Mouse (Mus musculus) erythroid progenitor cell, adult 5-6 weeks (primary cell): Measurements from ENCODE around the gene Mier3. TPM values are rescaled to one million over a fixed set of nuclear protein-coding genes. Genes with fewer than 3 reads are reported as not detected.
"Not testable (repeated sequence)": the region's sequence is repeated elsewhere in the genome, so short reads cannot be mapped to it uniquely, and the experiment has no call there.

Experiments
- ATAC-seq: replicated peaks from 2 replicates; pipeline ENCODE4 v1.8.0; 2016; ENCODE audit warnings: moderate number of reproducible peaks, mild to moderate bottlenecking, moderate TSS enrichment, inconsistent platforms; ENCODE audit not compliant: poor library complexity, low FRiP score, severe bottlenecking
- total RNA-seq, 2 experiments: library from RNA; stranded (forward) in 1 of 2; stranded (reverse) in 1 of 2; fragments of 150-400 nt in 1 of 2; fragments of 186-747, 209-891 nt in 1 of 2; gene quantifications; 2 replicates each; pipeline versions ENCODE4 v1.2.3 to v1.2.4; 2015 to 2017; ENCODE audit warnings: low replicate concordance in 2 of 2

Gene Mier3
- total RNA-seq, 2 experiments from 2014 or later = 114 to 166 TPM

DNA sequence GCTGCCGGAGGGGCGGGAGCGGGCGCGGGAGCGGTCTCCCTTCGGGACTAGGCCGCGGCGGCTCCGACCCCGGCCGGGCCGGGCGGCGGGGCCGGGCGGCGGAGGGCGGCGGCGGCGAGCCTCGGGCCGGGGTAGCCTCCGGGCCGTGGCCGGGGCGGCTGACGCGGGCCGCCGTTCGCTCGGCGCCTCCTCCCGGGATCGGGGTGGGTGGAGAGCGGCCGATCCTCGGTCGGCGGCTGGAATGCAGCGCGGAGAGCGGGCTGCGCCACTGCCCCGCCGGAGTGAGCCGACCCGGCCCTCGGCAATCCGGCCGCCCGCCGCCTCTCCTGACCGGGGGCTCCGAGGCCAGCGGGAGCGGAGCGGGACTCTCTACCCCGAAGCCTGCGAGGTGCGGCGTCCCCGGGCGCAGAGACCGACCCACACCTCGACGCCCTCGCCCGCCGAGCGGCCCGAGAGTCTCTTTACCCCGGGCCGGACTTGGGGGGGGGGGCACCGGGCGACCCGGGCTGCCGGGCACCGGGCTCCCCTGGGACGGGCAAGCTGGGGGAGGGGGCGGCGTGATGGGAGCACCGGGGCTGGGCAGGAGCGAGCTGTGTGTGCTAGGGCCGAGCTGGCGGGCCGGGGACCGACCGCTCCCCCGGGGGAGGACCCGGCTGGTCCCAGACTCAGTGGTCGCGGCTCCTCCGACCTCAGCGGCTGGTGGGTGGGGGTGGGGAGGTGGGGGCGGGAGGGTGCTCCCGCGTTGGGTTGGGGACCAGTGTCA is 5.9 kb downstream of the Mier3 start:
- ATAC-seq = peak; percentile 20

DNA sequence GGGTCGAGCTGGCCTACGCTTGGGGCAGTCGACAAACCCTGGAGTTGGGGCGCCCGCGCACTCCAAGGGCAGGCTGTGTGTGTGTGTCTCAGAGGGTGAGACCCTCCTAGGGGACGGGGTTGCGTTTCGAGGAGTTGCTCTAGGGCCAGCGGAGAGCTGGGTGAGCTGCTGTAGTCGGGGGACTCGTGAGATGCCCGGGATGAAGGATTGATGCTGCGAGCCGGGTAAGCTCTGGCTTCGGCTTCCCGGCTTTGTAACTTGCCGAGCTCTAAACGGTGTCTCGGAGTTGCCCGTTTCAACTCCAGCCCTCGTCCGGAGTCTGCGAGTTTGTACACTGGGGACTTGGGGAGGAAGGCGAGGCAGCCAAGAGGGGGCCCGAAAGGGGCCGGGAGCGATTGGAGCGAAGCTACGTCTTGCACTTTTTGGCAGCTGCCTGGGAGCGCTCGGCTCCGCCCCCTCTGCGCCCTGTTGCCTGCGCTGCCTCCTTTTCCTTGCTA is 6.6 kb downstream of the Mier3 start:
- ATAC-seq = peak; percentile 70

- ATAC-seq = no peak
Observed at GRCm38 (mm10) chr13:111703396-111703795, 22.6 kb downstream of the Mier3 start.

DNA sequence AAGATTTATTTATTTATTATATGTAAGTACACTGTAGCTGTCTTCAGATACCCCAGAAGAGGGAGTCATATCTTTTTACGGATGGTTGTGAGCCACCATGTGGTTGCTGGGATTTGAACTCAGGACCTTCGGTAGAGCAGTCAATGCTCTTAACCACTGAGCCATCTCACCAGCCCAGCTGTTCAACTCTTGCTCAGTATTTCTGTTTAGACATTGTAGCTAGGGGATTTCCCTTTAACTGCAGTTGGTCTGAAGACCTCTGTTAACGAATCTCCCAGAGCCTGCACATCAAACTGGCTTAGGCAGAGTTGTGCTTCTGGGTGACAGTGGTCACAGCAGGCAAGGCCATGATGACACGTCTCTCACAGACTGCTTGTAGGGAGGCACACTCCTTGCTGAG is 23.2 kb downstream of the Mier3 start:
- ATAC-seq = not testable (repeated sequence)

DNA sequence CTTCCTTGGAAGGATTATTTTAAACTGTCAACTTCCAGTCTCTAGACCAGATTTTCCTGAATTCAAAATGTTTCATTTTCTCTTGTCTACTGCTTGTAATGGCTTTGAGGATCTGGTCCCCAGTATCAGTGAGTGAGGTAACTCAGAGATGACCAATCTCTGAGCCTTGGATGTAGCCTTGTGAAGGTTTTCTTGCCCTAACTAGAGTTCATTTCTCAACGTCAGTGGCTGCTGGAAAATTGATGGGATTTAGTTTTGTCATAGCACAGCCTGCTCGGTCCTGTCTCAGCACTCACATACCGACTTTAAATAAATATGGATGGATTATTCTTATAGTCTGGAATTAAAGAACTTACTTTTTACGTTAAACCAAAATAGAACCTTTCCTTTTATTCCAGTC is 29.8 kb downstream of the Mier3 start:
- no peak for ATAC-seq

- no peak for ATAC-seq
Observed at GRCm38 (mm10) chr13:111719726-111720125, 38.9 kb downstream of the Mier3 start.

- peak; percentile 51 for ATAC-seq
Observed at GRCm38 (mm10) chr13:111724811-111725164, 44.0 kb downstream of the Mier3 start.

DNA sequence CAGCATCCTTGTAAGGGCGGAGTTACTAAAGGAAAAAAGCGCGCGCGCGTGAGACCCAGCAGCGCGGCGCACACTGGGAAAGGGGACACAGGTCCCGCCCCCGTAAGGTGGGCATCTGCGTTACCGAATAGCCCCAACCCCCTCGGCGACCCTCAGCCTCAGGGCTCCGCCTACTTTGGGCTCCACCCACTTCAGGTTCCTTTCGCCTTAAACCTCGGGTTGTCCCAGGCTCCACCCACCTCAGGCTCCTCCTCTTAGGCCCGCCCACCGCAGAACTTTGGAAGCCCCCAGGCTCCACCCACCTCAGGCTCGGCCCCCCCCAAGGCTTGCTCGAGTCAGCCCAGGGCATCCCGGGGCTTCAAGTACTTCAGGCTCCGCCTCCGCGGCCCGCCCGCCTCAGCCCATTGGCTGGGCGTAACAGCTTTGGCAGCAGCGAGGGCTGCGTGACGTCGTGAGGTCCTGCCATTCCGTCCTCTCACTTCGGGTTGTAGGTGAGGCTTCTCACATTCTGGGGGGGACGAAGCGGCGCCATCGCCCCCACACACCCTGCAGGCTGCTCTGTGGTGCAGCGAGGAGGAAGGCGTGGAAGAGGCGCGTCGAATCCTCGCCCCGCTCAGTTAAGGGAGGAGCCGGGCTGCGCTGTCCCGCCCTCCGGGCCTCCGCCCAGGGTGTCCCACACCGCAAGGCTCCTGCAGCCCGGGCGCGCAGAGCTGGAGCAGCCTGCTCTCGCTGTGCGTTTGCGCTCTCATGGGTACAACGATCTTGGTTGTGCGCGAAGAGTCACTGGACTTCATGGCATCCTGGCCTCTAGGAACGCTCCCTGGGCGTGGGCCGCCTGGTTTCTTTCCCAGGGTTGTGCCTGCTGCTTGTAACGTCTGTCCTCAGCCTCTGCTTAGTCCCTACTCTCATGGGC is 44.6 kb downstream of the Mier3 start:
- ATAC-seq = peak; percentile 89

DNA sequence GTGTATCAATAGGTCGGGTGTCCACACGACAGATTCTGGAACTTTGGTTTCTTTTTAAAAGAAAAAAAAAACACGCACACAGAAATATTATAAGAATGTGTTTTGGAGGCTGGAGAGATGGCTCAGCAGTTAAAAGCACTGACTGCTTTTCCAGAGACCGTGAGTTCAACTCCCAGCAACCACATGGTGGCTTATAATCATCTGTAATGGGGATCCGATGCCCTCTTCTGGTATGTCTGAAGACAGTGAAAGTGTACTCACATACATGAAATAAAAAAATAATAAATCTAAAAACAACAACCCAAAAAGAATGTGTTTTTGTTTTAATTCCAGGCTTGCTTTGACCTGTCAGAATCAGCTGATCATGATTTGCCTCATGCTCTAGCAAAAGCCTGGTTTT is 46.1 kb downstream of the Mier3 start:
- ATAC-seq = no peak

- ATAC-seq = no peak
Observed at GRCm38 (mm10) chr13:111741204-111741990, 60.6 kb downstream of the Mier3 start.

DNA sequence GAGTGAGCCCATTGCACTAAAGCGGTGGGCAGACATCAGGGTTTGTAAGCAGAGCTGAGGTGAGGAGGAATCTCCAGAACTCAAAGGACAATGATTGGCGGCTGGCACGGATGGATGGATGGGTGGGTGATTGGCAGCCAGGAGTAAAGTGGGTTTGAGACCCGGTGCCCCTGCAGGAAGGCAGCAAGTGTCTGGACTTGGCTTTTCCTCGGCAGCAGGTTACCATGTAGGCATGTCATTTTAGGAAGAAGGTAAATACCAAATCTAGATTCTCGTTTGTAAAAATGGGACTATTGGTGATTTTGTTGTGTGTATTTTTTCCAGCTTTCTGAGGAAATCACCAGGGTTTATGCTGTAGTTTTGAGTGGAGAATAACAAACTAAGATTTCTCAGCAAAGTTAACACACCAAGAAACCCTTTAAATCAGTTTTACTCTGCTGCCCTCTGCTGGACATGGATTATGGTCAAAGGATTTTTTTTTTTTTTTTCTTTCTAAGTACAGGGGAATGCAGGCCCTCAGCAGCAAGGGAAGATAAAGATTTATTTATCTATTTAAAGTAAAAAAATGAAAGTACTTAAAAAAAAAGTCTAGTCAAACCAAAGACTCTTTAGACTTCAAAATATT is 61.3 kb downstream of the Mier3 start:
- ATAC-seq = peak; percentile 61; the same call in 1 of the 2 replicates

DNA sequence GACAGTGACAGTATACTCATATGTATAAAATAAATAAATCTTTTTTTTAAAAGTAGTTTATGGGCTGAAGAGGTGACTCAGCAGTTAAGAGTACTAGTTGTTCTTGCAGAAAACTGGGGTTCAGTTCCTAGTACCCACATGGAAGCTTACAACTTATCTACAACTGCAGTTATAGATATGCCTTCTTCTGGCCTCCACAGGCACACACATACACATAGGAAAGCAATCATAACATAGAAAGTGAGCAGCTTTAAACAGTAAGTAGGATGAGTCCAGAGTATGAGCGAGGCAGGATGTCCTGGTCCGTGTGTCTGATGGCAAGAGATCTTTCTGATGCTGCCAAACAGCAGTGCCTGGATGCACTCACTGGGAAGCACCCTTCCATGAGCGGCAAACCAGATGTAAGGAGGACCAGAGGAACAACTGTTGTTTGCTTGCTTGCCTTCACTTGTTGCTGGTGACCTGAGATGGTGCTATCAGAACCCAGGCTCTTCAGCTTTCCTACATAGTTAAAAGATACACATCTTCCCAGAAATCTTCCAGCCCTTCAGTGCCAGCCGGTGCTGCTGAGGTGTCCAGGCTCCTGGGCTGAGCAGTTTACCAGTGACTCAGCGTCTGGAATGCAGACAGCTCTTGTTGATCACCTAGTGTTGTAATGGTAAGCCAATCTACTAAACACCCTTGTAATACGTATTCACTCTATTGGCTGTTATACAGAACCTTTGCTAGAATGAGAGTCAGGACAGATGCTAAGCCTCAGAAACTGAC is 63.6 kb downstream of the Mier3 start:
- peak; percentile 46; the same call in 1 of the 2 replicates for ATAC-seq

DNA sequence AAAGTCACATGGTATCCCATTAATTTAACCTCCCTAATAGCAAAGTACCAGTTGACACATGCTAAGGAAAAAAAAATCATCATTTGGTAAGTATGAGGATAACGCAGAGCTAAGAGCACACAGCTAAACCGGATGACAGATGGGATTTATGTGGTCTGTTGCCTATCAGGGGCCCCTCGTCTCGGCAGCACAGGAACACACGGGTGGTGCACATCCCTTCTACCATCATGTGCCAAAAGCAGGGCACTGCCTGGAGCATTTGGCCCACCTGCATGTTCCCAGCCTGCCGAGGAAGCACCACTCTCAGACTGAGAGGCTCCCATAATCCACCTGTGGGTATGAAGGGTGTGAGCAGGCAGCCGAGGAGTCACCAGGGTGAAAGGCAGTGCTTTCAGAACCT is 64.4 kb downstream of the Mier3 start:
- no peak for ATAC-seq

GRCm38 (mm10) chr13:111746831-111747230 is 66.1 kb downstream of the Mier3 start:
- no peak for ATAC-seq

DNA sequence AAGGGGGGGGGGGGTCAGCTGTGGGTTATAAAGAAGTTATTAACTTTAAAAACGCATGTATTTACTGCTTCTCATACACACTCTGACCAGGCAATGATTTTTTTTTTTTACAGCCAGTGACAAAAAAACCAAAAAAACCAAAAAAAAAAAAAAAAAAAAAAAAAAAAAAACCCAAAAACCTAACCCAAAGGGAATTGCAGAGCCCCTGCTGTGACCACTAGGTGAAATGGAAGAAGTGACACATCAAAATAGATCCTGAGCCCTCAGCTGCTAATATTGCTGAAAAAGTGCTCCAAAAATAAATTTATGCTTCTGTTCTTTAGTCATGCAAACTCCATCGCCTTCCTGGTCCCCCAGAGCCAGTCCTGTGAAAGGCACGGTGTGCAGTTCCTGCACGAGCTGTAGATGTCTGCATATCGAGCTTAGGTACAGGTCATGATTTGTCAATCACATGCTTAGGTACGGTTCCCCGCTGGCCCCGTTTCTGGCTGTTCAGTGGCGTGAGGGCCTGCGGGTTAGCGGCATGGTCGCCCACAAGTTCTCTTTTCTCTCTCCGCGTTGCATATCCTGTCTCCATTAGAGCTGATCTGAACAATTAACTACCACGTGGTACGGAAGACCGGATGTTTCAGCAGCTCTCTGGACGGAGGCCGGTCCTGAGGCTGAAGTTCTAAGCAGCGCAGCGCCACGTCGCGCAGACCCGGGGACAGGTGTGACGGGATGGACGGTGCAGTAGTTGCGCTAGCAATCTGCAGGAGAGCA is 67.7 kb downstream of the Mier3 start:
- no peak for ATAC-seq

GRCm38 (mm10) chr13:111753321-111753720 is 72.5 kb downstream of the Mier3 start:
- ATAC-seq = no peak

- ATAC-seq = no peak
Observed at GRCm38 (mm10) chr13:111755377-111755776, 74.6 kb downstream of the Mier3 start.

DNA sequence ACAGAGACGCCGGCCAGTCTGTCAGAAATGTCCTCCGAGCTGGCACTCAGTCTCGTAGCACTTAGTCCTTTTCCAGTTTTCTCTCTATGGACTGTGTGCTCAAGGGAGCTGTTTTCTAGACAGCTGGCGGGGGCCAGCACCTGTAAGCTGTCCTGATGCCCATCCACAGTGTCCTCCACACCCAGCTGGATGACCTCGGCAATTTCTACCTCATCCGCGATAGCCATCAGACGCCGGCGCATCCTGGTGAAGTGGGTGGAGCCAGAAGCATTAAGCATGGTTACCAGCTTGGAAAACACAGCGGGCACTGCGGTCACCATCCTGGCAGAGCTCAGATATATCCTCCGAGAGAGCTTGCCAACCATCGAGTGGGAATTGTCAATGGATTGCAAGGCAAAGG is 75.2 kb downstream of the Mier3 start:
- no peak for ATAC-seq
